Mouse (Mus musculus) heart, embryonic 13.5 days (tissue): Measurements from ENCODE around the gene Gm5458. TPM values are rescaled to one million over a fixed set of nuclear protein-coding genes. Genes with fewer than 3 reads are reported as not detected.
"Not testable (repeated sequence)": the region's sequence is repeated elsewhere in the genome, so short reads cannot be mapped to it uniquely, and the experiment has no call there.

Experiments used
- ATAC-seq: fragments of 200-750 bp; cut with Nextera tagmentation; 2 replicates; pipeline ENCODE4 v1.8.0; 2017; ENCODE audit warnings: moderate TSS enrichment; ENCODE audit not compliant: insufficient number of reproducible peaks, low FRiP score, low TSS enrichment; ENCODE audit errors: extremely low read depth
- H3K27ac ChIP-seq: fragments of 300-500 bp; sonication (generic); replicated peaks from 2 replicates; pipeline ENCODE4 v1.5.1; 2015; ENCODE audit warnings: moderate library complexity, mild to moderate bottlenecking, inconsistent platforms
- H3K27me3 ChIP-seq: fragments of 300-500 bp; sonication (generic); replicated peaks from 2 replicates; pipeline ENCODE4 v1.6.1; 2015; ENCODE audit warnings: mild to moderate bottlenecking, inconsistent platforms
- H3K36me3 ChIP-seq: fragments of 300-500 bp; sonication (generic); 2 replicates; pipeline ENCODE4 v1.6.1; 2015; ENCODE audit warnings: mild to moderate bottlenecking, inconsistent platforms
- H3K4me1 ChIP-seq: fragments of 300-500 bp; sonication (generic); 2 replicates; pipeline ENCODE4 v1.6.1; 2015; ENCODE audit warnings: inconsistent platforms
- H3K4me2 ChIP-seq: fragments of 300-500 bp; sonication (generic); 2 replicates; pipeline ENCODE4 v1.6.1; 2015; ENCODE audit warnings: inconsistent platforms, mild to moderate bottlenecking, moderate library complexity
- H3K4me3 ChIP-seq: fragments of 300-500 bp; sonication (generic); 2 replicates; pipeline ENCODE4 v1.5.1; 2015; ENCODE audit warnings: moderate library complexity, mild to moderate bottlenecking, inconsistent platforms
- H3K9ac ChIP-seq: fragments of 300-500 bp; sonication (generic); 2 replicates; pipeline ENCODE4 v1.6.1; 2015; ENCODE audit warnings: inconsistent platforms, mild to moderate bottlenecking, moderate library complexity
- H3K9me3 ChIP-seq: fragments of 300-500 bp; sonication (generic); 2 replicates; pipeline ENCODE4 v1.6.1; 2016; ENCODE audit warnings: inconsistent platforms
- WGBS: fragments of 180-500 bp; shearing (Covaris S2); methylation state at CpG from one replicate; pipeline ENCODE4 v1.1.7; 2015; ENCODE audit warnings: mixed read lengths; 5-methylcytosine and 5-hydroxymethylcytosine counted together
- polyA plus RNA-seq: library from polyadenylated mRNA; unstranded; fragments of >200 nt; fragmentation: Nextera tagmentation; extraction: Ambion mirVana; gene quantifications from 2 replicates; pipeline ENCODE4 v1.2.1, GENCODE M21; 2015

Gene Gm5458
- not detected in 2 replicates for polyA plus RNA-seq

- not testable (repeated sequence) for H3K4me1 ChIP-seq, H3K27me3 ChIP-seq, H3K4me2 ChIP-seq, H3K27ac ChIP-seq, H3K9me3 ChIP-seq, ATAC-seq, H3K36me3 ChIP-seq, H3K9ac ChIP-seq, H3K4me3 ChIP-seq
- WGBS: 56% methylated on average over 1 of the region's 2 CpGs
Observed at GRCm38 (mm10) chr14:19602481-19602880, at the start of gene Gm5458. Gm5458 (minus strand) TSS chr14:19602581.

GRCm38 (mm10) chr14:19646232-19646631 is 43.9 kb upstream of the Gm5458 start:
- no peak for ATAC-seq
- peaks cover 11% of the 10 kb centered on the region for H3K4me1 ChIP-seq
- 36% methylated on average over 3 of the region's 3 CpGs for WGBS

GRCm38 (mm10) chr14:19584804-19585667 is 17.3 kb downstream of the Gm5458 start, which contains the start of gene Gm2237:
Gm2237 (minus strand) TSS chr14:19585135.
- H3K4me1 ChIP-seq, ATAC-seq: not testable (repeated sequence)
- peak within 1 kb of the TSS; percentile 82 for H3K9ac ChIP-seq

More at GRCm38 (mm10) chr14:19646232-19646631, 43.9 kb upstream of the Gm5458 start:
- H3K9me3 ChIP-seq: no peaks in the 10 kb centered on the region
- H3K27me3 ChIP-seq: no peaks in the 10 kb centered on the region
- H3K4me2 ChIP-seq: no peak overlapping the region
- no peak overlapping the region for H3K4me3 ChIP-seq
- no peak overlapping the region for H3K9ac ChIP-seq
- H3K36me3 ChIP-seq: no peaks in the 10 kb centered on the region
- H3K27ac ChIP-seq: no peak overlapping the region

GRCm38 (mm10) chr14:19549863-19550262 is 52.5 kb downstream of the Gm5458 start, which contains the start of gene Gm2244:
Gm2244 (minus strand) TSS chr14:19549963.
- H3K4me1 ChIP-seq, H3K9ac ChIP-seq, H3K36me3 ChIP-seq, H3K4me3 ChIP-seq, H3K4me2 ChIP-seq, H3K27me3 ChIP-seq, H3K9me3 ChIP-seq, H3K27ac ChIP-seq, ATAC-seq: not testable (repeated sequence)
- WGBS: 65% methylated on average over 1 of the region's 3 CpGs

More at GRCm38 (mm10) chr14:19584804-19585667, 17.3 kb downstream of the Gm5458 start, which contains the start of gene Gm2237:
- Histone ChIP-seq H3K4me2 (peak within 1 kb of the TSS; percentile 63), H3K4me3 (peak within 1 kb of the TSS; percentile 55), H3K27ac (peak within 1 kb of the TSS; percentile 62)
- 0% methylated on average over 13 of the region's 62 CpGs for WGBS
- H3K27me3 ChIP-seq, H3K36me3 ChIP-seq, H3K9me3 ChIP-seq: not testable (repeated sequence)

Other genes starting within 250 kb of the Gm5458 start
- gene Gm21738, start 183.7 kb downstream of the Gm5458 start, polyA plus RNA-seq: 0.32 and 1.5 TPM in 2 replicates
- gene Gm2244, start 52.6 kb downstream of the Gm5458 start, polyA plus RNA-seq: 0.42 and 0.52 TPM in 2 replicates
- 1.8 and 2.9 TPM in 2 replicates for gene Gm2237, start 17.4 kb downstream of the Gm5458 start, polyA plus RNA-seq
- gene Nid2, start 148.7 kb upstream of the Gm5458 start, polyA plus RNA-seq: 124 and 138 TPM in 2 replicates
- gene Rtraf, start 221.2 kb upstream of the Gm5458 start, polyA plus RNA-seq: 172 and 178 TPM in 2 replicates